Mouse (Mus musculus) urinary bladder, postnatal 4 days (tissue): ENCODE data around the gene Nacc1.

Source experiments
- DNase-seq, 2 experiments: peaks; one replicate each; pipeline ENCODE4 v3.0.0; 2021 to 2022; ENCODE audit warnings: low spot score in 2 of 2

Gene Nacc1

GRCm38 (mm10) chr8:84663483-84664327, 24.0 kb downstream of the Nacc1 start:
- peak; percentile 97 for DNase-seq

GRCm38 (mm10) chr8:84662581-84663065, 25.0 kb downstream of the Nacc1 start, which contains the start of gene Ier2:
Gene Ier2, minus strand, starts transcription at chr8:84662852.
- peak; percentile 93 to 95 for DNase-seq

GRCm38 (mm10) chr8:84661961-84662571, 25.6 kb downstream of the Nacc1 start:
- DNase-seq = peak in 1 of 2 experiments; percentile 39

- peak; percentile 85 to 88 for DNase-seq
These were observed 26.2 kb downstream of the Nacc1 start for GRCm38 (mm10) chr8:84661458-84661871.

- peak; percentile 55 to 75 for DNase-seq
These were observed 26.7 kb downstream of the Nacc1 start for GRCm38 (mm10) chr8:84660819-84661457.

GRCm38 (mm10) chr8:84659936-84660818, 27.5 kb downstream of the Nacc1 start:
- DNase-seq = peak in 1 of 2 experiments; percentile 62

GRCm38 (mm10) chr8:84658951-84659350, 28.7 kb downstream of the Nacc1 start:
- DNase-seq = no peak

- no peak for DNase-seq
These were observed 30.0 kb downstream of the Nacc1 start for GRCm38 (mm10) chr8:84657680-84658079.

- DNase-seq = no peak
These were observed 30.5 kb downstream of the Nacc1 start for GRCm38 (mm10) chr8:84657203-84657602.

- peak in 1 of 2 experiments; percentile 78 for DNase-seq
These were observed 31.0 kb downstream of the Nacc1 start for GRCm38 (mm10) chr8:84656641-84657126.

GRCm38 (mm10) chr8:84656191-84656525, 31.5 kb downstream of the Nacc1 start:
- peak in 1 of 2 experiments; percentile 58 for DNase-seq

GRCm38 (mm10) chr8:84655336-84656190, 32.1 kb downstream of the Nacc1 start:
- no peak for DNase-seq

GRCm38 (mm10) chr8:84654597-84654996, 33.1 kb downstream of the Nacc1 start:
- DNase-seq = no peak

- DNase-seq = no peak
These were observed 34.5 kb downstream of the Nacc1 start for GRCm38 (mm10) chr8:84653092-84653631.

GRCm38 (mm10) chr8:84650213-84650612, 37.4 kb downstream of the Nacc1 start:
- no peak for DNase-seq

- DNase-seq = no peak
These were observed 40.2 kb downstream of the Nacc1 start for GRCm38 (mm10) chr8:84647461-84647901.

GRCm38 (mm10) chr8:84646800-84647199, 40.9 kb downstream of the Nacc1 start:
- no peak for DNase-seq

- no peak for DNase-seq
These were observed 44.6 kb downstream of the Nacc1 start for GRCm38 (mm10) chr8:84643019-84643418.

GRCm38 (mm10) chr8:84641578-84642361, 45.9 kb downstream of the Nacc1 start:
- DNase-seq = no peak
